Mouse (Mus musculus) subcutaneous adipose tissue, adult 2 months (tissue): ENCODE results near the gene Ubr4. TPM values are rescaled to one million over a fixed set of nuclear protein-coding genes. Genes with fewer than 3 reads are reported as not detected.

Source experiments
- polyA plus RNA-seq: library from polyadenylated mRNA; depleted of rRNA; stranded (reverse); fragments of >200 nt; gene quantifications from 2 replicates; pipeline ENCODE4 v1.2.3, GENCODE M21; 2012; ENCODE audit warnings: low replicate concordance; rRNA removed

Gene Ubr4
- 186 and 189 TPM in 2 replicates for polyA plus RNA-seq

GRCm38 (mm10) chr4:139351931-139352711, at the start of gene Ubr4, which contains the start of the genes Mrto4 and Emc1:
Gene Ubr4 (plus strand): TSS chr4:139352609.
Gene Mrto4 (minus strand): TSS chr4:139352576.
Gene Emc1 (plus strand): TSS chr4:139352587.

GRCm38 (mm10) chr4:139310171-139310898, 42.1 kb upstream of the Ubr4 start, which contains the start of the genes Pqlc2 and Akr7a5:
Gene Pqlc2 (minus strand): TSS chr4:139310708.
Gene Akr7a5 (plus strand): TSS chr4:139310744.

GRCm38 (mm10) chr4:139530248-139530647, 177.8 kb downstream of the Ubr4 start, which contains the start of gene Iffo2:
Gene Iffo2 (plus strand): TSS chr4:139530548.

Other genes with a start within 250 kb of the Ubr4 start
- gene Minos1, start 221.5 kb upstream of the Ubr4 start, polyA plus RNA-seq: 75.1 and 94.2 TPM in 2 replicates
- 147 and 189 TPM in 2 replicates for gene Capzb, start 159.7 kb upstream of the Ubr4 start, polyA plus RNA-seq
- 31.2 and 40.0 TPM in 2 replicates for gene Pqlc2, start 41.9 kb upstream of the Ubr4 start, polyA plus RNA-seq
- 30.3 and 48.1 TPM in 2 replicates for gene Akr7a5, start 41.9 kb upstream of the Ubr4 start, polyA plus RNA-seq
- 18.2 and 42.4 TPM in 2 replicates for gene Mrto4, start within 50 bp of the Ubr4 start, polyA plus RNA-seq
- gene Emc1, start within 50 bp of the Ubr4 start, polyA plus RNA-seq: 56.7 and 74.2 TPM in 2 replicates
- gene Iffo2, start 177.9 kb downstream of the Ubr4 start, polyA plus RNA-seq: 9.6 and 13.3 TPM in 2 replicates